Mouse (Mus musculus) embryonic facial prominence, embryonic 11.5 days (tissue): ENCODE measurements at regions not wholly inside any gene's neighbourhood (a gene's known extent, or its start where the extent isn't known, plus 50 kb on each side); places are given as distances from the start of the nearest gene placed in this dataset.

Experiments used
- ATAC-seq: fragments of 200-750 bp; cut with Nextera tagmentation; replicated peaks from 2 replicates; pipeline ENCODE4 v1.8.0; 2017; ENCODE audit warnings: low read depth; ENCODE audit not compliant: insufficient number of reproducible peaks, low FRiP score, low TSS enrichment
- DNase-seq: peaks from one replicate; pipeline ENCODE4 v3.0.0-alpha.2; 2015; ENCODE audit warnings: low spot score
- H3K27ac ChIP-seq: fragments of 300-500 bp; sonication (generic); replicated peaks from 2 replicates; pipeline ENCODE4 v1.5.1; 2014; ENCODE audit warnings: mild to moderate bottlenecking, low read depth, low read length, control low read depth
- H3K27me3 ChIP-seq: fragments of 300-500 bp; sonication (generic); 2 replicates; pipeline ENCODE4 v1.6.1; 2014; ENCODE audit warnings: mild to moderate bottlenecking, low read length, moderate library complexity, mixed read lengths; ENCODE audit not compliant: control insufficient read depth, insufficient read depth
- H3K36me3 ChIP-seq: fragments of 300-500 bp; sonication (generic); replicated peaks from 2 replicates; pipeline ENCODE4 v1.6.1; 2014; ENCODE audit warnings: low read depth, mild to moderate bottlenecking, low read length, moderate library complexity, mixed read lengths; ENCODE audit not compliant: control insufficient read depth, insufficient read depth
- H3K4me1 ChIP-seq: fragments of 300-500 bp; sonication (generic); 2 replicates; pipeline ENCODE4 v1.6.1; 2014; ENCODE audit warnings: low read length, mixed read lengths; ENCODE audit not compliant: control insufficient read depth, insufficient read depth
- H3K4me2 ChIP-seq: fragments of 300-500 bp; sonication (generic); 2 replicates; pipeline ENCODE4 v1.6.1; 2014; ENCODE audit warnings: low read depth, mild to moderate bottlenecking, control low read depth, low read length, moderate library complexity
- H3K4me3 ChIP-seq: fragments of 300-500 bp; sonication (generic); 2 replicates; pipeline ENCODE4 v1.5.1; 2014; ENCODE audit warnings: low read depth, low read length, control low read depth
- H3K9ac ChIP-seq: fragments of 300-500 bp; sonication (generic); replicated peaks from 2 replicates; pipeline ENCODE4 v1.6.1; 2014; ENCODE audit warnings: mild to moderate bottlenecking, control low read depth, low read length
- H3K9me3 ChIP-seq: fragments of 300-500 bp; sonication (generic); replicated peaks from 2 replicates; pipeline ENCODE4 v1.6.1; 2016; ENCODE audit warnings: mild to moderate bottlenecking, low read length, inconsistent platforms, mixed read lengths; ENCODE audit not compliant: control insufficient read depth
- WGBS: fragments of 180-500 bp; shearing (Covaris S2); extraction: QIAGEN DNeasy Blood & Tissue Kit; methylation state at CpG from one replicate; pipeline ENCODE4 v1.1.7; 2014; 5-methylcytosine and 5-hydroxymethylcytosine counted together

- Histone ChIP-seq H3K9me3 (no peaks in the 10 kb centered on the region), H3K9ac (no peak overlapping the region), H3K27ac (no peak overlapping the region), H3K4me1 (no peaks in the 10 kb centered on the region), H3K36me3 (no peaks in the 10 kb centered on the region), H3K4me3 (no peak overlapping the region), H3K27me3 (no peaks in the 10 kb centered on the region), H3K4me2 (no peak overlapping the region)
- 79% methylated on average over 9 of the region's 9 CpGs for WGBS
- ATAC-seq (no peak), DNase-seq (no peak)
These were observed 55.1 kb upstream of the Smox start for GRCm38 (mm10) chr2:131436149-131436548.

DNA sequence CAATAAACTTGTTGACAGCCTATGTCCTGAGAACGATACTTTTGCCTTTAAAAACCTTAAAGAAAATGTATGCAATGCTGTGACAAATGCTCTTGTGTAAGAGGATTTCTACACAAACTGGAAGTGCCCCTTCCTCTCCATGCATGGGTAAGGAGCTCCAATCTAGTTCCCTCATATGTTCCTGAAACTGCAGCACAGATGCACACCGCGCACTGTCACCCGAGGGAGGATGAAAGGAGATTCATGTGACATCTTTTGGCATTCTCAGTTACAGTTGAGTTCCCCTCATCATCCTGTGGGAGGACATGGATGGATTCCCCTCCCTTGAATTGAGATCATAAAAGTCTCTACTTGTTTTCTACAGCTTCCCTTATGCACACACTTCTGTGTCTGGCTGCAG is 60.8 kb upstream of the Smox start:
- DNase-seq (no peak), ATAC-seq (no peak)
- Histone ChIP-seq H3K36me3 (no peaks in the 10 kb centered on the region), H3K27me3 (no peaks in the 10 kb centered on the region), H3K9me3 (no peaks in the 10 kb centered on the region), H3K27ac (no peak overlapping the region), H3K4me1 (no peaks in the 10 kb centered on the region), H3K9ac (no peak overlapping the region), H3K4me2 (no peak overlapping the region), H3K4me3 (no peak overlapping the region)
- 84% methylated on average over 4 of the region's 4 CpGs for WGBS

DNA sequence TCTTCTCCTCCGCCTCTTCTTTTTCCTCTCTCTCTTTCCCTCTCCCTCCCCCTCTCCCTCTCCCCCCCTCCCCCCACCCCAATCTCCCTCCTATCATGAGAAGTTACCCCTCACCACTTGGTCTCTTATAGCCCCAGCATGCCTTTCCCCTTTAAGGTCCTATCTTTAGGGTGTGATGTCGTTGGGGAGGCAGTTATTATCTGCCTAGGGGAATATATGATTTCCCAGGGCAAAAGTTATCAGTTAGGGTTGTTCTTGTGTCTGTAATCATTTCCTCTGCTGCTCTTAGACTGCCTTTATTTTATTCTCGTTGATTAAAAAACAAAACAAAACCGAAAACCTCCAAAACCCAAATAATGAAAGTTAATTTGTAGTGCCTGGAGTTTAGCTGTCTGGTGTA is 63.2 kb upstream of the Smox start:
- Histone ChIP-seq H3K4me2 (no peak overlapping the region), H3K4me3 (no peak overlapping the region), H3K9me3 (no peaks in the 10 kb centered on the region), H3K36me3 (no peaks in the 10 kb centered on the region), H3K27ac (no peak overlapping the region), H3K9ac (no peak overlapping the region), H3K4me1 (no peaks in the 10 kb centered on the region), H3K27me3 (no peaks in the 10 kb centered on the region)
- WGBS: 69% methylated on average over 4 of the region's 4 CpGs
- no peak for ATAC-seq
- DNase-seq: no peak

DNA sequence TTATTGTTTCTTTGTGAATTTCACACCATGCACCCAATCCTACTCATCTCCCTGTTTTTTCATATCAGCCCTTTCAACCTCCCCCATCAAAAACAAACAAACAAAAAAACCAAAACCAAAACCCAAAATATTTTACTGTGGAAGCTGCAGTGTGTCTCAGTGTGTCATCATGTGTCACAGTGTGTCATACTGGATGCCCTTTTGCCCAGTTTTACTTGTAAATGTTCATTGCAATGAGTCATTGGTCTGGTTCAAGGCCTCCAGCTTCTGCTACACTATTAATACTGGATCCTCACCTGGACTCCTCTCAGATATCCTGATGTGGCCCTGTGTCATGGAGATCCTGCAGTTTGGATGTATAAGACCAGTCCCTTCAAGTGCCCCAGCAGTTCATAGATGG is 64.4 kb upstream of the Smox start:
- Histone ChIP-seq H3K4me2 (no peak overlapping the region), H3K9ac (no peak overlapping the region), H3K4me3 (no peak overlapping the region), H3K27ac (no peak overlapping the region), H3K4me1 (no peaks in the 10 kb centered on the region), H3K36me3 (no peaks in the 10 kb centered on the region), H3K9me3 (no peaks in the 10 kb centered on the region), H3K27me3 (no peaks in the 10 kb centered on the region)
- no peak for ATAC-seq
- no peak for DNase-seq

- 78% methylated on average over 11 of the region's 11 CpGs for WGBS
- no peaks in the 10 kb centered on the region for H3K27me3 ChIP-seq
- H3K27ac ChIP-seq: no peak overlapping the region
- ATAC-seq: no peak
- no peak overlapping the region for H3K4me3 ChIP-seq
- H3K4me1 ChIP-seq: no peaks in the 10 kb centered on the region
- no peak overlapping the region for H3K4me2 ChIP-seq
- no peaks in the 10 kb centered on the region for H3K36me3 ChIP-seq
- no peak for DNase-seq
- no peaks in the 10 kb centered on the region for H3K9me3 ChIP-seq
- H3K9ac ChIP-seq: no peak overlapping the region
These were observed 67.5 kb upstream of the Smox start for GRCm38 (mm10) chr2:131423616-131424320.

DNA sequence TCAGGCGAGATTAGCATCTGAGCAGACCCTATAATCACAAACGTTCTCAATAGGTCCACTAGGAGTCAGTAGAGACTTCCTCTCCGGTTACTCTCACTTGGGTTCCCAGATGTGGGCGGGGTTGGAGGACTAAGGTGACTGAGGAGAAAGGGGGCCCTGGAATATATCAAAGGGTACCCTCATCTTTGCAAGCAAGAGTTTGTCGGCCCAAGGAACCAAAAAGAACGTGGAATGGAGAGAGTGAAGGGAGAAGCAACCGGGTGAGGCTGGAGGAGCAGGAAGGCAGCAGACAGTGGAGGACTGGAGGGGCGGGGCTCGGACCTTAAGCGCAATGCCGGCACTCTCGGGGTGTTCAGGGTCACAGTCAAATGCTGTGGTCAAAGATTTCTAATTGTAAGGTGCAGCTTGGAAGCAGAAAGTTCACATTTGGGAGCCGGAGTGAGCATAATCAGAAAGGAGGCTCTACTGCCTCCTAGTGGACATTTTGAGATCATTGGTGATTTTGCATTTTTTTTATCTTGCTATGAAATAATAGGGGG is 68.3 kb upstream of the Smox start:
- no peaks in the 10 kb centered on the region for H3K27me3 ChIP-seq
- ATAC-seq (peak; percentile 62; the same call in 1 of the 2 replicates), DNase-seq (peak; percentile 91)
- peak overlapping the region; percentile 33 for H3K4me2 ChIP-seq
- peak overlapping the region; percentile 23 for H3K4me3 ChIP-seq
- H3K9me3 ChIP-seq: no peaks in the 10 kb centered on the region
- no peaks in the 10 kb centered on the region for H3K36me3 ChIP-seq
- H3K9ac ChIP-seq: peak overlapping the region; percentile 18; the same call in 1 of the 2 replicates
- no peaks in the 10 kb centered on the region for H3K4me1 ChIP-seq
- WGBS: 0% methylated on average over 13 of the region's 13 CpGs
- no peak overlapping the region for H3K27ac ChIP-seq

DNA sequence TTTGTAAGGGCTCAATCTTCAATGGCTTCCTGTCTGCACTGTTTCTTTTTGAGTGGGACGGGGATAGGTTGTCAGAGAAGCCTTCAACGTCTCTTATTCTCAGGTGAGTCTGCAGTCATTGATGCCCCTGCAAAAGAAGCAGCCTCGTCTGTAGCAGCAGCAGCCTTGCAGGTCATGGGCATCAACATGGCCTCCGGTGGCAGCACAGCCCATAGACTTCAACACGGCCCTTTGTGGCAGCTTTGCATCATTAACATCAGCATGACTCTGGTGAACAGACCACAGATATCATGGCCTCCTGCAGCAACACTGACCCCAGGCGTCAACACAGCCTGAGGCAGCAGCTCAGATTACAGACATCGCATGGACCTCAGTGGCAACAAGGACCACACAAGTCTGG is 65.4 kb upstream of the Rnf24 start:
- WGBS: 64% methylated on average over 7 of the region's 7 CpGs
- H3K9ac ChIP-seq: no peak overlapping the region
- ATAC-seq (no peak), DNase-seq (no peak)
- H3K27me3 ChIP-seq: no peaks in the 10 kb centered on the region
- no peak overlapping the region for H3K4me2 ChIP-seq
- H3K27ac ChIP-seq: no peak overlapping the region
- H3K4me1 ChIP-seq: no peaks in the 10 kb centered on the region
- no peaks in the 10 kb centered on the region for H3K36me3 ChIP-seq
- no peak overlapping the region for H3K4me3 ChIP-seq
- no peaks in the 10 kb centered on the region for H3K9me3 ChIP-seq

- WGBS: 92% methylated on average over 2 of the region's 2 CpGs
- no peak overlapping the region for H3K4me3 ChIP-seq
- H3K36me3 ChIP-seq: no peaks in the 10 kb centered on the region
- H3K9me3 ChIP-seq: no peaks in the 10 kb centered on the region
- no peak overlapping the region for H3K4me2 ChIP-seq
- ATAC-seq (no peak), DNase-seq (no peak)
- H3K27me3 ChIP-seq: no peaks in the 10 kb centered on the region
- no peak overlapping the region for H3K27ac ChIP-seq
- no peak overlapping the region for H3K9ac ChIP-seq
- H3K4me1 ChIP-seq: no peaks in the 10 kb centered on the region
These were observed 64.8 kb upstream of the Rnf24 start for GRCm38 (mm10) chr2:131417472-131417871.
